Mouse (Mus musculus) hindbrain, embryonic 13.5 days (tissue): ENCODE data around the gene Pgls. TPM values are rescaled to one million over a fixed set of nuclear protein-coding genes. Genes with fewer than 3 reads are reported as not detected.

Experiments
- ATAC-seq: fragments of 200-750 bp; cut with Nextera tagmentation; 2 replicates; pipeline ENCODE4 v1.8.0; 2017; ENCODE audit warnings: moderate TSS enrichment; ENCODE audit not compliant: low FRiP score
- H3K27ac ChIP-seq: fragments of 300-500 bp; sonication (generic); 2 replicates; pipeline ENCODE4 v1.5.1; 2015; ENCODE audit warnings: inconsistent platforms, mild to moderate bottlenecking, moderate library complexity
- H3K27me3 ChIP-seq: fragments of 300-500 bp; sonication (generic); 2 replicates; pipeline ENCODE4 v1.6.1; 2015; ENCODE audit warnings: mild to moderate bottlenecking, inconsistent platforms
- H3K36me3 ChIP-seq: fragments of 300-500 bp; sonication (generic); 2 replicates; pipeline ENCODE4 v1.6.1; 2015; ENCODE audit warnings: mild to moderate bottlenecking, inconsistent platforms
- H3K4me1 ChIP-seq: fragments of 300-500 bp; sonication (generic); replicated peaks from 2 replicates; pipeline ENCODE4 v1.6.1; 2015; ENCODE audit warnings: inconsistent platforms
- H3K4me2 ChIP-seq: fragments of 300-500 bp; sonication (generic); 2 replicates; pipeline ENCODE4 v1.6.1; 2015; ENCODE audit warnings: inconsistent platforms, mild to moderate bottlenecking, moderate library complexity
- H3K4me3 ChIP-seq: fragments of 300-500 bp; sonication (generic); 2 replicates; pipeline ENCODE4 v1.5.1; 2015; ENCODE audit warnings: mild to moderate bottlenecking, inconsistent platforms
- H3K9ac ChIP-seq: fragments of 300-500 bp; sonication (generic); 2 replicates; pipeline ENCODE4 v1.6.1; 2015; ENCODE audit warnings: mild to moderate bottlenecking, inconsistent platforms
- H3K9me3 ChIP-seq: fragments of 300-500 bp; sonication (generic); 2 replicates; pipeline ENCODE4 v1.6.1; 2016; ENCODE audit warnings: inconsistent platforms
- WGBS: fragments of 180-500 bp; shearing (Covaris S2); methylation state at CpG from one replicate; pipeline ENCODE4 v1.1.7; 2015; 5-methylcytosine and 5-hydroxymethylcytosine counted together
- polyA plus RNA-seq: library from polyadenylated mRNA; unstranded; fragments of >200 nt; fragmentation: Nextera tagmentation; extraction: Ambion mirVana; gene quantifications from 2 replicates; pipeline ENCODE4 v1.2.1, GENCODE M21; 2015

Gene Pgls
- polyA plus RNA-seq, result 197 and 204 TPM in 2 replicates

DNA sequence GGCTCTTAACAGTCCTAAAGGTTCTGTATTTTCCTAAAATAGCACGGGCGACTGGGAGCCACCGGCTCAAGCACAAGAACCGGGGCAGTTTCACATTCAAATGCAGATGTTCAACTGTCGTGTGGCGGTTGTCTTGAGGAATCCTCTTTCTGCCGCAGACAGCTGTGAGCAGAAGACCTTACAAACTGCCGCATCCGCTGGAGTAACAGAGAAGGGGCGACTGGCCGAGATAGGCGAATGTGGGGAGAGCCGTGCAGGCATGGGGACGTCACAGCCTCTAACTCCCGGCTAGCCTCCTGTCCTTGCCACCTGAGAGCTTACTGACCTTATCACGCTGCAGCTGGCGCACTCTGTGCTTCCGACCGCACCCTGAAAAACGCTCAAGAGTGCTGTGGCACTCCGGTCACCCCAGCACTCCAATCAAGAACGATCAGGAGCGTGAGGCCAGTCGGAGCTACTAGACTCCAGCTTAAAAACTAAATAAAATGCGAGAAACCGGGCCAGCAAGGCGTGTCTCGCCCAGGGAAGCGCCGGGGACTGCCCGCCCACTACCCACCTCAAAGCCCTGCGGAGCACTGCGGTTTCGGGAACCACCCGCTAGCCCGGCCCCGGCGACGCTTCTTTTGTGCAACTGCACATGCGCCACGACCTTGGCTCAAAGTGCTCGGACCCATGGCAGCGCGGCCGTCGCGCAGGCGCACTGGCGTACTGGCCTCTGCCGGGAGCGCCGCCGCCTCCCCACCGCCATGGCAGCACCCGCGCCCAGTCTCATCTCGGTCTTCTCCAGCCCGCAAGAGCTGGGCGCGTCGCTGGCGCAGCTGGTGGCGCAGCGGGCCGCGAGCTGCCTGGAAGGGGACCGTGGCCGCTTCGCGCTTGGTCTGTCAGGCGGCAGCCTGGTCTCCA is at the start of gene Pgls:
TSS of gene Pgls (plus strand) at position 706 of the 903 bp plus-strand sequence.
- no peaks in the 10 kb centered on the region for H3K27me3 ChIP-seq
- peaks cover 40% of the 10 kb centered on the region for H3K4me1 ChIP-seq
- peak within 1 kb of the TSS; percentile 99 for H3K27ac ChIP-seq
- ATAC-seq, result peak; percentile 83
- H3K4me2 ChIP-seq, result peak within 1 kb of the TSS; percentile 85
- peak within 1 kb of the TSS; percentile 96 for H3K9ac ChIP-seq
- under 1% methylated on average over 71 of the region's 71 CpGs for WGBS
- peak within 1 kb of the TSS; percentile 66 for H3K4me3 ChIP-seq
- no peaks in the 10 kb centered on the region for H3K9me3 ChIP-seq
- peaks cover 24% of the 10 kb centered on the region for H3K36me3 ChIP-seq

DNA sequence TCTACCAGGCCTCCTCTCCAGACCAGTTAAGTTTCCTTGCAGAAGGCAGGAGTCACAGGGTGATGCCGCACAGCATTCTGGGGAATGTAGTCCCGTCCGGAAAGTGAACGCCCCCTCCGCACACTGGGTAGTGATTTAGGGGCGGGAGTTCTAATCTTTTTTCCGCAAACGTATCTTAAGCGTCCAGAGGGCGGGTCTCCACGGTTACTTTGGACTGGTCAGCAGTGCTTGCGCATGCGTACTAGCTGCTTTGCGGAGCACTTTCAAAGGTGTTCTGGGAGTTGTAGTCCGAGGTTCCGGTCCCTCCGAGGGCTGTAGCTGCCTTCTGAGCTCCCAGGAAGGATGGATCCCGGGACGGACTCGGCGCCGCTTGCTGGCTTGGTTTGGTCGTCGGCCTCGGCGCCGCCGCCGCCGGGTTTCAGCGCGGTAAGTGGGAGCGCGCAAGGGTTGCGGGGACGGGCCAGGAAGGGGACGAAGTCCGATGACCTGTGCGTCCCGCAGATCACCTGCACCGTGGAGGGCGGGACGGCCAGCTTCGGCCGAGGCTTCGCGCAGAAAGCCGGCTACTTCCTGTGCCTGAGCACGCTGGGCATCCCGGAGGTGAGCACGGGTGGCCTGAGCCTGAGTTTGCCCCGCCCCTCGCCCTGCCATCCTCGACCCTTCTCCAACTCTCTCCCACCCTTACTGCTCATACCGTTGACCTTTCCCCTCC is 49.2 kb upstream of the Pgls start, which contains the start of gene Mvb12a:
TSS of gene Mvb12a (plus strand) at position 291 of the 712 bp plus-strand sequence.
- Histone ChIP-seq H3K36me3 (peaks cover 26% of the 10 kb centered on the region), H3K4me1 (peaks cover 9% of the 10 kb centered on the region), H3K27ac (peak within 1 kb of the TSS; percentile 79), H3K4me2 (peak within 1 kb of the TSS; percentile 76), H3K27me3 (peaks cover 13% of the 10 kb centered on the region), H3K9me3 (no peaks in the 10 kb centered on the region), H3K9ac (peak within 1 kb of the TSS; percentile 91), H3K4me3 (peak within 1 kb of the TSS; percentile 87)
- under 1% methylated on average over 55 of the region's 55 CpGs for WGBS
- ATAC-seq, result peak; percentile 94

DNA sequence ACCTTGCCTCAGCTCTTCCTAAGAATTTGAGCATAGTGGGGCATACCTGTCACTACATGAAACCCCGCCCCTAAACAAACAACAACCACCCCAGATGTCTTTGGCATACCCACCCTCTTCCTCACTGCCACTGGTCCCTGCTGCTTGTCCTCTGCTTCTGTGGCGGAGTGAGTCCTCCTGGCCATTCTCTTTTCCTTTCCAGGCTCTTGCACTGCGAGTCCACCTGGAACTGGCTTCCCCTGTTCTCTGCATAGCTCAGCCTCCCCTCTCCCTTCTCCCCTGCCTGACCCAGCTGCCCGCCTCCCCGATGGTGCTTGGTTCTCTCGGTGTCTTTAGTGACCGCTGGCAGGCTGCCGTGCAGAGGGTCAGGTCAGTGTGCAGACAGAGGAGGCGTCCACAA is 48.2 kb upstream of the Pgls start:
- Histone ChIP-seq H3K4me1 (peaks cover 9% of the 10 kb centered on the region), H3K4me3 (peak overlapping the region; percentile 87), H3K27ac (no peak overlapping the region), H3K9ac (peak overlapping the region; percentile 91), H3K4me2 (peak overlapping the region; percentile 76), H3K36me3 (peaks cover 34% of the 10 kb centered on the region), H3K9me3 (no peaks in the 10 kb centered on the region), H3K27me3 (0 out of 2 replicates have a peak, but pooled peaks cover 4% of the 10 kb centered on the region)
- 90% methylated on average over 9 of the region's 9 CpGs for WGBS
- no peak for ATAC-seq

DNA sequence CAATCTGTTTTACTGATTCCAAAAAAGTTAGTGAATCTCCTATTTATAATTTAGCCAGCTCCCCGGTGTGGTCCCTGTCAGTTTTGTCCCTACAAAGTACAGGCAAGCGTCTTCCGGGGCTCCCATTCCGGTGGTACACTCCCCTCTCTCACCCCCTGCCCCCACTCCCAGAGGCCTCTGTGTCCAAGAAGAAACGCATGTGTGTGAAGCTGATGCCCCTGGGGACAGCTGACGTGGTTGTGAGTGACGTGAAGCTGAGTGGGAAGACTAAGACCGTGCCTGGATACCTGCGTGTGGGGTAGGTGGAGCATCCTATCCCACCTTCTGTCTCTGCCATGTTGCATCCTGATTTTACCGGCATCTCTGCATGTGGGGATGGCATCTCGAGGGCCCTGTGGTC is 46.9 kb upstream of the Pgls start:
- no peak overlapping the region for H3K9ac ChIP-seq
- H3K9me3 ChIP-seq, result no peaks in the 10 kb centered on the region
- no peak overlapping the region for H3K27ac ChIP-seq
- H3K4me1 ChIP-seq, result peaks cover 9% of the 10 kb centered on the region
- no peak for ATAC-seq
- 92% methylated on average over 11 of the region's 11 CpGs for WGBS
- H3K27me3 ChIP-seq, result no peaks in the 10 kb centered on the region
- H3K4me3 ChIP-seq, result no peak overlapping the region
- H3K36me3 ChIP-seq, result peaks cover 41% of the 10 kb centered on the region
- H3K4me2 ChIP-seq, result no peak overlapping the region

DNA sequence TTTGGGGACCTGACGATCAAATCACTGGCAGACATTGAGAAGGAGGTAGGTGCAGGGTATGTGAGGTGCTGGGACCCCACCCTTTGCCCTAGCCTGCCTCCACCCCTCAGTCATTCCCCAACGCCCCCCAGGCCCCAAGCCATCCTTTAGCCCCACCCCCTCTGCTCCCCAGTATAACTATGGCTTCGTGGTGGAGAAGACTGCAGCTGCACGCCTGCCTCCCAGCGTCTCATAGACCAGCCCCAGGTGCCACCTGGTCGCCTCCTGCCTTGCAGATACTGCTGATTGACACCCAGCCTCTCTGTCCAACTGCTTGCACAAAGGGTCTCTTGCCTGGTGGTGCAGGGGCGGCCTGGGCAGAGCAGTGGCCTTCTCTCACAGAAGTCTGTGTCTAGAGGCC is 44.4 kb upstream of the Pgls start:
- peaks cover 9% of the 10 kb centered on the region for H3K4me1 ChIP-seq
- H3K4me2 ChIP-seq, result no peak overlapping the region
- WGBS, result 86% methylated on average over 7 of the region's 7 CpGs
- no peaks in the 10 kb centered on the region for H3K9me3 ChIP-seq
- peaks cover 41% of the 10 kb centered on the region for H3K36me3 ChIP-seq
- no peaks in the 10 kb centered on the region for H3K27me3 ChIP-seq
- no peak overlapping the region for H3K27ac ChIP-seq
- no peak for ATAC-seq
- H3K9ac ChIP-seq, result no peak overlapping the region
- H3K4me3 ChIP-seq, result no peak overlapping the region

DNA sequence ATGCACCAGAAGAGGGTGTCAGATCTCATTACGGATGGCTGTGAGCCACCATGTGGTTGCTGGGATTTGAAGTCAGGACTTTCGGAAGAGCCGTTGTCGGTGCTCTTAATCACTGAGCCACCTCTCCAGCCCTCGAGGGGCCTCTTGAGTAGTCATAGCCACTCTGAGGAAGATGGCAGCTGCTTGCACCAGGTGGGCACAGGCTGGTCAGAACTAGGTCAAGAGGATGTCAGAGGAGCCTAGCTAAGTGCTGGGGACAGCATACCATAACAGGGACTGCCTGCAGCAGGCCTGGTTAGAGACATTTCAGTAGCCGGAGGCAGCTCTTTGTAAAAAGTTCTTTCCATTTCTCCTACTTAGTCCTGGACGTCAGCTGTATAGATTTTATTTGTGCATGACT is 41.2 kb upstream of the Pgls start:
- 73% methylated on average over 7 of the region's 7 CpGs for WGBS
- ATAC-seq, result no peak
- no peak overlapping the region for H3K27ac ChIP-seq
- peaks cover 21% of the 10 kb centered on the region for H3K27me3 ChIP-seq
- H3K4me3 ChIP-seq, result no peak overlapping the region
- H3K9ac ChIP-seq, result no peak overlapping the region
- H3K4me1 ChIP-seq, result no peaks in the 10 kb centered on the region
- H3K9me3 ChIP-seq, result no peaks in the 10 kb centered on the region
- no peak overlapping the region for H3K4me2 ChIP-seq
- H3K36me3 ChIP-seq, result peaks cover 33% of the 10 kb centered on the region

DNA sequence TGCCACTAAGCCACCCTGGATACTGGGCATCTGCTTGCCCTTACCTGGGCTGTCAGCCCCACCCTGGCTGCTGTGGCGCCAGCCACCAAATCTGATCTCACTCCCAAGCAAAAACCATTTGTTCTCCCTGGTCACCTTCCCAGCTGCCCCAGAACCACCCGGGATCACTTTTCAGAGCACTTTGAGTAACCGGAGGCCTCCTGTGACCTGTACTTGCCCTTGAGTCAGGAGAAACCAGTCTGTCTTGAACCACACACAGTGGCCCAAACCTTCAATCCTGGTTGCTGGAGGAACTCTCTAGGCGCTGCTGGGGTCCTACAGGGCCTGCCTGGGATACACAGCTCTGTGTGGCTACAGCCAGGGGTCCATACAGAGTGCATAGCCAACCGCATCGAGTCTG is 39.2 kb upstream of the Pgls start:
- Histone ChIP-seq H3K4me1 (no peaks in the 10 kb centered on the region), H3K4me2 (no peak overlapping the region), H3K27ac (no peak overlapping the region), H3K9me3 (no peaks in the 10 kb centered on the region), H3K36me3 (peaks cover 15% of the 10 kb centered on the region), H3K9ac (no peak overlapping the region), H3K27me3 (peaks cover 41% of the 10 kb centered on the region), H3K4me3 (no peak overlapping the region)
- WGBS, result 78% methylated on average over 6 of the region's 6 CpGs
- no peak for ATAC-seq

DNA sequence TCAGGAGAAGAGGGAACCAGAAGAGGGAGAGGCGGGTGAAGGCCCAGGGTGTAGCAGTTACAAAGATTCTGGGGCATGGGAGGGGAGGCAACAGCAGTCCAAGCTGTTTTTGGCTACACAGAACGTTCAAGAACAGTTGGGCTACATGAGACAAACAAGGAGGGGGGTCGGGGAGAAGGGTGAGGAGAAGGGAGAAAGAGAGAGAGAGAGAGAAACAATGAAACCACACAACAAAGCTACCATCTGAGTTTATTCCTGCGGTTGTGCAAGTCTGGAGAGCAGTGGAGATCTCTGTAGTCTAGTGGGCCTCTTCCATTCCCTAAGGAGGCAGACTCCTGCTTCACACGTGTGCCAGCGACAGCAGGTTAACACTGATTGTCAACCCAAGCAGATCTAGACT is 38.0 kb upstream of the Pgls start:
- no peak for ATAC-seq
- H3K36me3 ChIP-seq, result 0 out of 2 replicates have a peak, but pooled peaks cover 5% of the 10 kb centered on the region
- no peak overlapping the region for H3K4me3 ChIP-seq
- peaks cover 53% of the 10 kb centered on the region for H3K27me3 ChIP-seq
- no peaks in the 10 kb centered on the region for H3K9me3 ChIP-seq
- no peak overlapping the region for H3K27ac ChIP-seq
- H3K4me2 ChIP-seq, result no peak overlapping the region
- peaks cover 8% of the 10 kb centered on the region; the same call in 1 of the 2 replicates for H3K4me1 ChIP-seq
- 67% methylated on average over 6 of the region's 6 CpGs for WGBS
- H3K9ac ChIP-seq, result no peak overlapping the region

DNA sequence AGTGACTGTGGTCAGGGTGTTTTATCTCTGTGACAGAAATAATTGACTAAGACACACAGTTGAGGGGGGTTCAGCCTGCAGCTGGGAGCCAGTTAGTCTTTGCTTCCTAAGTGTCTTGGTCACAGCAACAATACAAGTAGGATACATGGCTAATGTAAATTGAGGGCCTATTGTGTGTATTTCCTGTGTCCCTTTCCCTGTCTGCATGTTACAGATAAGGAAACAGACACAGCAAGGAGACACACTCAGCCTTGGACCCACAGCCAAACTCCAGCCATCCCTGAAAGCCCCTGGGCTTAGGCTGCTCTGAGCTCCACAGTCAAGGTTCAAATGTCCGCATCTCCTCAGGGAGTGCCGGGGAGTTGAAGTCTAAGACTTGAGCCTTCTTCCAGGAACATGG is 37.3 kb upstream of the Pgls start:
- WGBS, result 95% methylated on average over 2 of the region's 2 CpGs
- Histone ChIP-seq H3K36me3 (no peaks in the 10 kb centered on the region), H3K9ac (no peak overlapping the region), H3K4me2 (no peak overlapping the region), H3K4me3 (no peak overlapping the region), H3K27ac (no peak overlapping the region), H3K27me3 (peaks cover 59% of the 10 kb centered on the region), H3K9me3 (no peaks in the 10 kb centered on the region), H3K4me1 (peaks cover 11% of the 10 kb centered on the region; the same call in 1 of the 2 replicates)
- no peak for ATAC-seq

DNA sequence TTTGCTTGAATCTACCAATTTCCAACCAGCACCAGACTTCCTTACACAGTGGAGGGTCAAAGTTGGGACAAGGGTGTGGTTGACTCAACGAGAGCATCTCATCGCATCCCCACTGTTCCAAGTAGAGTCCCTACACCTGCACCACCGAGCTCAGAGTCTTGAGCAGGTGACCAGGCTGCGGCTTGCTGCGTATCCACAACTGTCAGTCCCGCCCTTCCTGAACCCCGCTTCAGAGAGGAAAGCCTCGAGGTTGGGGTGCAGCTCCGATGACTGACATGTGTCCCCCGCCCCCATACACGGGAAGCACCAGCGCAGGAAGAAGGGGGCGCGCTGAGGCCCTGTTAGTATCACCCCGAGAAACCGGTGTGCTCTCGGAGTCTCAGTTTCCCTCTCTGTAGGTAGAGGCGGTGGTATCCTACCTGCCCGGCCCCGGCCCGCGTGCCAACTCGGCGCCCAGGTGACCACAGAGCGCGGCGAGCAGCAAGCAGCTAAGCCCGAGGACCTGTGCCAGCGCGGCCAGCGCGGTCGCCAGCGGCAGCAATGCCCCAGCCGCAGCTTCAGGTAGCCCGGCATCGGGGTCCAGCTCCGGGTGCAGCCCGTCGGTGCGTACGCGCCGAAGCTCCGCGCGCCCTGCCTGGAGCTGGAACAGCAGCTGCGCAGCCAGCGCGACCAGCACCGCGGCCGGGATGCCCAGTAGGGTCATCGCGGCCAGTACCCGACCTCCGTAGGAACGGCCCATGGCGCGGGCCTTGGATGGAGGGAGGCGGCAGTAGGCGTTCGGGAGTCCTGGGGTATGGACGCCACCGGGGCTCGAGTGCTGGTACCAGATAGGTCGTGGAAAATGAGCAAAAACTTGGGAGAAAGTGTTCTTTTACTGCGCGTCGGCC is 33.7 kb upstream of the Pgls start, which contains the start of gene Tmem221:
TSS of gene Tmem221 (minus strand) at position 801 of the 887 bp plus-strand sequence.
- Histone ChIP-seq H3K4me3 (peak within 1 kb of the TSS; percentile 25), H3K9ac (peak within 1 kb of the TSS; percentile 39; the same call in 1 of the 2 replicates), H3K4me2 (peak within 1 kb of the TSS; percentile 45), H3K27ac (no peak within 1 kb of the TSS), H3K27me3 (peaks cover 96% of the 10 kb centered on the region), H3K4me1 (peaks cover 18% of the 10 kb centered on the region), H3K9me3 (no peaks in the 10 kb centered on the region), H3K36me3 (no peaks in the 10 kb centered on the region)
- no peak for ATAC-seq
- 4% methylated on average over 70 of the region's 70 CpGs for WGBS

DNA sequence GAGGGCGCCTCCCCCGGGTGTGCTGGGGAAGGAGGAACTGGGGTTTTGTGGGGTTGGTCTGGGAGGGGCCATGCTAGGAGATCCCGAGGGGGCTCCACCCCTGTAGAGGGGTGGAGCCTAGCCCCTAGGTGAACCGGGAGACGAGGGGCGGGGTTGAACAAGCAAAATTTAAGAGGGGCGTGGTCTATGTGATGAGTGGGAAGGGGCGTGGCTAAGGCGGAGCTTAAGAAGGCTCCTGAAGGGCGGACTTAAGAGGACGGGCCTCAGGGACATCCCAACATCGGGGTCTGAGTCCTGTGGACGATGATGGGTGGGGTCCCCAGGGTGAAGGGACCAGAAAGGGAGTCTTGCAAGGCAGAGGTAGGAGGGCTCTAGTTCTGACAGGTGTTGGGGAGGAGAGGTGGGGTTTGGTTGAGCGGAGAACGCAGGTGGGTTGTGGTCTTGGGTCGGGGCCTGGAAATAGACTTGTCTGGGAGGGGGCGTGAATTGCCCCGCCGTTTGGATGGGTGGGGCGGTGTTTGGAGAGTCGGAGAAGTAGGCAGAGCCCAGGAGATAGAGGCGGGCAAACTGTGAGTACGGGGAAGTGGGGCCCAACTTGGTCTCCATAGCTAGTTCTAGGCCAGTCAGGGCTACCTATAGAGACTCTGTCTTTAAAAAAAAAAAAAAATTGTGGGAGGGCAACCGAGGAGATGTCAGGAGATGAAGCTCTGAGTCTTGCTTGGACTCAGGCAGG is 32.9 kb upstream of the Pgls start:
- 0 out of 2 replicates have a peak, but pooled peaks cover 2% of the 10 kb centered on the region for H3K9me3 ChIP-seq
- H3K27me3 ChIP-seq, result peaks cover 99% of the 10 kb centered on the region
- 0 out of 2 replicates have a peak overlapping the region, but pooled peaks have one; percentile 39 for H3K9ac ChIP-seq
- H3K4me1 ChIP-seq, result peaks cover 18% of the 10 kb centered on the region
- peak overlapping the region; percentile 45 for H3K4me2 ChIP-seq
- no peak for ATAC-seq
- H3K36me3 ChIP-seq, result no peaks in the 10 kb centered on the region
- no peak overlapping the region for H3K27ac ChIP-seq
- peak overlapping the region; percentile 25 for H3K4me3 ChIP-seq
- WGBS, result 2% methylated on average over 24 of the region's 24 CpGs
